8 mouse cellular contexts compared by ENCODE assay signal in the genomic region with DNA sequence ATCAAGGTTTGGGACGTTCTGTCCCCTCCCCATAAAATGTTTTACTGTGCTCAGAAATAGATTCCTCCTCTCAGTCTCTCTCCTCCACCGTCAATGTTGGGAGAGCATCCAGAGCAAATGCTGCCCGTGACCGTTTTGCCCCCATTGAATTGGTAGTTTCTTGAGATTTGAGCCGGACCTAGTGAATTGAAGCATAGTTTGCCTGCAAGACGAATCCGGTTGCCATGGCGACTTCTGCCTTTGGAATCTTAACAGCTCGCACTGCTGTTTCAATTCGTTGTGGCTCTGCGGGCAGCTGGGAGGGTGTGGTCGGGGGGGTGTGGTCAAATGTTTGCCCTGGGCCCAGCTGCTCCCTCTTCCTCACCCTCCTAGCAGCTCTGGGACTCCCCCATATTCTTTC. TPM values are rescaled to one million over a fixed set of nuclear protein-coding genes. Genes with fewer than 3 reads are reported as not detected.
DNase-seq lines count a peak whose midpoint lies in the region; ATAC-seq and TF ChIP-seq lines count a peak whose summit lies in the region.

No protein-coding gene starts in this region.

- ATAC-seq in forebrain, postnatal 0 days: no peak
- no peak for ATAC-seq in lung, embryonic 15.5 days (ENCODE audit: borderline replicate concordance, extremely low read depth, low FRiP score, low TSS enrichment)

- TF ChIP-seq CTCF in forebrain, postnatal 0 days (IDR thresholded peaks at IDR 0.05; ENCODE audit: low read depth): no peak

- H3K9me3 ChIP-seq in forebrain, postnatal 0 days (ENCODE audit: low read length): no peaks in the 10 kb centered on the region
- H3K9me3 ChIP-seq in lung, embryonic 15.5 days: no peaks in the 10 kb centered on the region

- intact Hi-C loops in heart, postnatal 36 days (cut with DNase I): no loop called here

- H3K4me3 ChIP-seq in forebrain, postnatal 0 days (ENCODE audit: low read depth, low read length): peak overlapping the region; percentile 84
- H3K4me3 ChIP-seq in lung, embryonic 15.5 days: peak overlapping the region; percentile 77

- WGBS in forebrain, postnatal 0 days: under 1% methylated on average over 12 of the region's 12 CpGs
- WGBS in lung, embryonic 15.5 days: under 1% methylated on average over 12 of the region's 12 CpGs

- DNase-seq in MEL-GATA-1-ER (ENCODE audit: extremely low read depth, low read depth): peak; percentile 68
- peak; percentile 40 to 51 for DNase-seq in cerebellum, adult 18-20 months
- DNase-seq in forebrain, postnatal 0 days: peak; percentile 86
- peak; percentile 61 to 62 for DNase-seq in heart, postnatal 36 days
- DNase-seq in layer of hippocampus, adult 8-10 months (ENCODE audit: low spot score in 2 of 2): peak; percentile 70 to 77
- peak; percentile 64 for DNase-seq in ovary, adult 18-20 months (ENCODE audit: low spot score)
- DNase-seq in thymus, postnatal 36 days: peak; percentile 4 to 16

- peak overlapping the region; percentile 98 for H3K27ac ChIP-seq in forebrain, postnatal 0 days (ENCODE audit: low read depth, low read length)
- peak overlapping the region; percentile 95 for H3K27ac ChIP-seq in lung, embryonic 15.5 days

- H3K4me1 ChIP-seq in forebrain, postnatal 0 days (ENCODE audit: insufficient read depth): peaks cover 43% of the 10 kb centered on the region
- peaks cover 58% of the 10 kb centered on the region for H3K4me1 ChIP-seq in lung, embryonic 15.5 days

- H3K4me2 ChIP-seq in forebrain, postnatal 0 days (ENCODE audit: low read depth): peak overlapping the region; percentile 52
- H3K4me2 ChIP-seq in lung, embryonic 15.5 days: peak overlapping the region; percentile 67

- peak overlapping the region; percentile 91 for H3K9ac ChIP-seq in forebrain, postnatal 0 days
- peak overlapping the region; percentile 75 for H3K9ac ChIP-seq in lung, embryonic 15.5 days

- no peaks in the 10 kb centered on the region for H3K27me3 ChIP-seq in forebrain, postnatal 0 days (ENCODE audit: insufficient read depth, low read length)
- no peaks in the 10 kb centered on the region for H3K27me3 ChIP-seq in lung, embryonic 15.5 days

- H3K36me3 ChIP-seq in forebrain, postnatal 0 days (ENCODE audit: insufficient read depth): no peaks in the 10 kb centered on the region
- H3K36me3 ChIP-seq in lung, embryonic 15.5 days: no peaks in the 10 kb centered on the region

RNA-seq across cellular contexts. Expression of a gene that starts 1.3 kb away (rescaled TPM):
- total RNA-seq in forebrain, postnatal 0 days (2014; rRNA removed): 93.6 and 94.7 TPM in 2 replicates
- 16.0 and 25.2 TPM in 2 replicates for polyA plus RNA-seq in forebrain, postnatal 0 days (2015; fragmentation: Nextera tagmentation; extraction: Ambion mirVana)
- 10 to 100 TPM; 68.1 to 82.1 TPM for total RNA-seq in heart, postnatal 36 days (2021)
- 10 to 100 TPM; 62.2 to 67.0 (median 64.0) TPM for total RNA-seq in layer of hippocampus, adult 8-10 months (2022)
- 12.2 and 13.8 TPM in 2 replicates for polyA plus RNA-seq in lung, embryonic 15.5 days (2015; fragmentation: Nextera tagmentation; extraction: Ambion mirVana)

Comparison
In these comparisons a context has a peak if more than half of its experiments do, and no peak if none do; other contexts are left out.
1. DNase-seq: peak in every context shown above with its lines; median percentile 86 in forebrain, postnatal 0 days; 74 in layer of hippocampus, adult 8-10 months; 68 in MEL-GATA-1-ER; 64 in ovary, adult 18-20 months; 62 in heart, postnatal 36 days; 46 in cerebellum, adult 18-20 months; 10 in thymus, postnatal 36 days.